Mouse (Mus musculus) erythroblast, embryonic 14.5 days (primary cell): ENCODE data around the gene Cga. TPM values are rescaled to one million over a fixed set of nuclear protein-coding genes. Genes with fewer than 3 reads are reported as not detected.
"Not testable (repeated sequence)": the region's sequence is repeated elsewhere in the genome, so short reads cannot be mapped to it uniquely, and the experiment has no call there.

Experiments
- H3K27me3 ChIP-seq: 2 replicates; pipeline ENCODE4 v1.6.1; 2012; ENCODE audit warnings: inconsistent platforms; ENCODE audit not compliant: control insufficient read depth
- H3K36me3 ChIP-seq: 2 replicates; pipeline ENCODE4 v1.6.1; 2012; ENCODE audit warnings: mild to moderate bottlenecking, inconsistent platforms; ENCODE audit not compliant: control insufficient read depth
- H3K4me1 ChIP-seq: 2 replicates; pipeline ENCODE4 v1.6.1; 2012; ENCODE audit warnings: inconsistent platforms; ENCODE audit not compliant: control insufficient read depth
- H3K4me3 ChIP-seq: replicated peaks from 2 replicates; pipeline ENCODE3; 2012; ENCODE audit warnings: moderate library complexity, mild to moderate bottlenecking, inconsistent platforms
- H3K9me3 ChIP-seq: 2 replicates; pipeline ENCODE4 v1.6.1; 2012; ENCODE audit warnings: low read length, inconsistent platforms, mixed read lengths; ENCODE audit not compliant: control insufficient read depth
- GATA1 ChIP-seq: IDR thresholded peaks from 2 replicates; pipeline ENCODE4 v1.6.1; 2012; ENCODE audit warnings: low read length, inconsistent platforms, mixed read lengths
- TAL1 ChIP-seq: IDR thresholded peaks from 3 replicates; pipeline ENCODE4 v1.6.1; 2012; ENCODE audit warnings: low read length, inconsistent platforms, mixed read lengths
- polyA plus RNA-seq: library from polyadenylated mRNA; stranded (reverse); fragments of >175 nt; gene quantifications from 2 replicates; pipeline ENCODE4 v1.2.3, GENCODE M21; 2012

The Cga gene
- polyA plus RNA-seq, 1 experiment, result not detected

GRCm38 (mm10) chr4:34905396-34905795 lies 11.8 kb downstream of the Cga start:
- H3K4me3 ChIP-seq, result no peak overlapping the region
- no peaks in the 10 kb centered on the region for H3K36me3 ChIP-seq
- TF ChIP-seq GATA1, result no peak
- TF ChIP-seq TAL1, result no peak
- no peaks in the 10 kb centered on the region for H3K4me1 ChIP-seq
- H3K9me3 ChIP-seq, result no peaks in the 10 kb centered on the region
- H3K27me3 ChIP-seq, result peaks cover 2% of the 10 kb centered on the region; the same call in 1 of the 2 replicates

DNA sequence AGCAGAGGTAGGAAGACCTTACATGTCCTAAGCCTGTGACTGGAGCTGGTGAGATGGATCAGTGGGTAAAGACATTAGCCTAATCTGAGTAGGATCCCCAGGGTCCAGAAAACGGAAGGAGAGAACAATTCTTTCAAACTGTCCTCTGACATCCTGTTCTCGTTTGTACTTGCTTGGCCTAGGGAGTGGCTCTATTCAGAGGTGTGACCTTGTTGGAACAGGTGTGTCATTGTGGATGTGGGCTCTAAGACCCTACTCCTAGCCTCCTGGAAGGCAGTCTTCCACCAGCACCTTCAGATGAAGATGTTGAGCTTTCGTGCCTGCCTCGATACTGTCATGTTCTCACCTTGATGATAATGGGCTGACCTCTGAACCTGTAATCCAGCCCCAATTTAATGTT lies 12.6 kb downstream of the Cga start:
- TF ChIP-seq GATA1, result no peak
- TF ChIP-seq TAL1, result no peak
- Histone ChIP-seq H3K27me3 (peaks cover 3% of the 10 kb centered on the region), H3K4me3 (no peak overlapping the region), H3K36me3 (no peaks in the 10 kb centered on the region), H3K9me3 (no peaks in the 10 kb centered on the region), H3K4me1 (no peaks in the 10 kb centered on the region)

GRCm38 (mm10) chr4:34907026-34907425 lies 13.4 kb downstream of the Cga start:
- Histone ChIP-seq H3K36me3 (no peaks in the 10 kb centered on the region), H3K9me3 (no peaks in the 10 kb centered on the region), H3K4me3 (no peak overlapping the region), H3K27me3 (peaks cover 4% of the 10 kb centered on the region), H3K4me1 (no peaks in the 10 kb centered on the region)
- TF ChIP-seq GATA1, result no peak
- no peak for TF ChIP-seq TAL1

GRCm38 (mm10) chr4:34908127-34908526 lies 14.5 kb downstream of the Cga start:
- Histone ChIP-seq H3K4me3 (no peak overlapping the region), H3K27me3 (peaks cover 4% of the 10 kb centered on the region), H3K9me3 (no peaks in the 10 kb centered on the region), H3K36me3 (no peaks in the 10 kb centered on the region), H3K4me1 (no peaks in the 10 kb centered on the region)
- TF ChIP-seq TAL1, result no peak
- no peak for TF ChIP-seq GATA1

DNA sequence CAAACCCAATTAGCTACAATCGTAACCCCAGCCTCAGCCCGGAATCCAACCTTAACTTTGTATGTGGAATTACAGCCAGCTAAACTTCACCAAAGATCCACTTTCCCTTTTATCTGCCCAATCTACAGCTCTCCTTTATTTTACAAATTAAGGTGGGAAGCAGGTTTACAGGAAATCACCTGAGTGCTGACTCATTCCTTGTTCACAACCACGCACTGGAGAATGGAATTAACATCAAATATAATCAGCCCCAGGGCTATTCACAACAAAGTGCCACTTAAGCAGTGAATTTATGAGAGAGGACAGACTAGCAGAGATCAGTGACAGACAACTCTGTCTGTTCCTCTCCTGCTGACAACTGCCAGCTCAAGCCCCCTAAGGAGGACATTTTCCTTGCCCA lies 17.8 kb downstream of the Cga start:
- Histone ChIP-seq H3K4me1 (no peaks in the 10 kb centered on the region), H3K4me3 (no peak overlapping the region), H3K9me3 (no peaks in the 10 kb centered on the region), H3K27me3 (peaks cover 4% of the 10 kb centered on the region), H3K36me3 (no peaks in the 10 kb centered on the region)
- TF ChIP-seq GATA1, result no peak
- no peak for TF ChIP-seq TAL1

GRCm38 (mm10) chr4:34912171-34912570 lies 18.6 kb downstream of the Cga start:
- Histone ChIP-seq H3K4me1 (no peaks in the 10 kb centered on the region), H3K27me3 (peaks cover 4% of the 10 kb centered on the region), H3K9me3 (no peaks in the 10 kb centered on the region), H3K36me3 (no peaks in the 10 kb centered on the region), H3K4me3 (no peak overlapping the region)
- no peak for TF ChIP-seq TAL1
- TF ChIP-seq GATA1, result no peak

DNA sequence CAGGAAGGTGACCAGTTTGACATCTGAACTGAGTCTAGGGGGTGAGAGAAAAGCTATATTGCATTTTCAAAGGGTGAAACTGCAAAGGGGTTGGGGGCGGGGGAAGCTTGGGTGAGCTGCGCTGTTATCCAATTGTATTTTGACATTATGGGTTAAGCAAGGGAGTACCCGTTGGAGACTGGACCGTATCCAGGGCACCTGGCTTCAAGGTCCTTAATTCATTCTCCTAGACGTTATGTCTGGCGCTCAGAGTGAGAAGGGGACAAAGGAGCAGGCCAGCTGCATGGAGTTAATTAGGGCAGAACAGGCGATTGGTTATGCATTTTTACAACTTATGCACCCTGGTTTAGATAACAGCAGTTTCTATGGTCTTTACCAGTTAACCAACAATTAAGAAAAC lies 23.8 kb downstream of the Cga start:
- no peaks in the 10 kb centered on the region for H3K27me3 ChIP-seq
- no peaks in the 10 kb centered on the region for H3K9me3 ChIP-seq
- no peak overlapping the region for H3K4me3 ChIP-seq
- H3K4me1 ChIP-seq, result no peaks in the 10 kb centered on the region
- H3K36me3 ChIP-seq, result no peaks in the 10 kb centered on the region
- TF ChIP-seq TAL1 (no peak), GATA1 (no peak)

GRCm38 (mm10) chr4:34922177-34922870 lies 28.7 kb downstream of the Cga start:
- Histone ChIP-seq H3K9me3 (no peaks in the 10 kb centered on the region), H3K4me1 (no peaks in the 10 kb centered on the region), H3K4me3 (no peak overlapping the region), H3K27me3 (no peaks in the 10 kb centered on the region), H3K36me3 (no peaks in the 10 kb centered on the region)
- TF ChIP-seq GATA1 (no peak), TAL1 (no peak)

- H3K4me3 ChIP-seq, H3K36me3 ChIP-seq, H3K27me3 ChIP-seq, H3K9me3 ChIP-seq, H3K4me1 ChIP-seq: not testable (repeated sequence)
These were observed 34.8 kb downstream of the Cga start for GRCm38 (mm10) chr4:34928386-34928785.

DNA sequence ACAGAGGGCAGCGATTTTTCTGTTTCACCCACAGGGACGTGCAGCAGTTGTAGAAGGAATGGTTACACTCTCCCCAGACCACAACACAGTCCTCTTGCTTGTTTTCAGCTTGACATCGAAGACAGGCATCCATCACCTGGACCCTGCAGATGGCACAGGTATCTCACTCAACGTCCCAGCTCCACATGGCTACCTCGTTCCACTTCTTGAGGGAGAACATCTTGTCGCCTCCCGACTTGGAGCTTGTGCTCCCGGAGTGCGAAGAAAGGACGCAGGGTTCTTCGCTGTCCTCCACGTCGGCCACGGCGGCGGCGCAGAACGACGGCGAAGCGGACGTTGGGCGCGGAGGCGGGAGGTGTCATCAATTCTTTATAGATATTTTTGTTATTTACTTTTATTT lies 47.5 kb downstream of the Cga start:
- no peaks in the 10 kb centered on the region for H3K36me3 ChIP-seq
- TF ChIP-seq GATA1 (no peak), TAL1 (no peak)
- H3K9me3 ChIP-seq, result no peaks in the 10 kb centered on the region
- no peaks in the 10 kb centered on the region for H3K27me3 ChIP-seq
- no peaks in the 10 kb centered on the region for H3K4me1 ChIP-seq
- H3K4me3 ChIP-seq, result no peak overlapping the region
